Mouse (Mus musculus): ENCODE results near the gene Sox6.

DNA sequence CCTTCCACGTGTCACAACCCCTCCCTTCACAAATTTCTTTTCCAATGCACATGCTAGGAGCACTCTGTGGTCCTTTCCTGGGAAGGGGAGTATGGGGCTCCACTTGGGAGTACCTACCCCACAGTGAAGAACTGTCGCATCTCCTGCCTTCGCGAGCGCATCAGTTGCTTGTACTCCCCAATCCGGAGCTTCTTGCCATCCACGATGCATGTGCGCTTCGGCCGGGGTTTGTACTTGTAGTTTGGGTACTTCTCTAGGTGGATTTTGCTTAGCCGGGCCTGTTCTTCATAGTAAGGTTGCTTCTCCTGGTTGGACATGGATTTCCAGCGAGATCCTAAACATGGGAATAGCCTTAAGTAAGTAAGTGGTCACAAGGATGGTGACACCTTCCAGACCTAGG, 552.2 kb downstream of the Sox6 start:
- no peak for TF ChIP-seq POLR2A (IDR thresholded peaks at IDR 0.05; ENCODE audit: borderline replicate concordance, insufficient read depth, low read length)
- TF ChIP-seq CTCF (IDR thresholded peaks at IDR 0.05; ENCODE audit: borderline replicate concordance, insufficient read depth, low read depth, low read length) = no peak

All from cerebellum, adult 2 months (tissue).